Mouse (Mus musculus) myocyte (in vitro differentiated cells): ENCODE data around the gene Slc27a1. TPM values are rescaled to one million over a fixed set of nuclear protein-coding genes. Genes with fewer than 3 reads are reported as not detected.

Experiments
- H3K27me3 ChIP-seq: one replicate; pipeline ENCODE4 v1.6.1; 2011; ENCODE audit not compliant: control insufficient read depth, insufficient read depth, insufficient read length
- H3K36me3 ChIP-seq: one replicate; pipeline ENCODE4 v1.6.1; 2011; ENCODE audit not compliant: control insufficient read depth, insufficient read depth
- H3K4me2 ChIP-seq: one replicate; pipeline ENCODE4 v1.6.1; 2011; ENCODE audit warnings: low read depth, control low read depth
- H3K4me3 ChIP-seq: one replicate; pipeline ENCODE4 v1.5.1; 2011; ENCODE audit warnings: mild to moderate bottlenecking, control low read depth, moderate library complexity
- H3K79me2 ChIP-seq: one replicate; pipeline ENCODE4 v1.6.1; 2011; ENCODE audit not compliant: control insufficient read depth, insufficient read depth
- H3ac ChIP-seq: one replicate; pipeline ENCODE4 v1.6.1; 2011; ENCODE audit not compliant: control insufficient read depth, insufficient read length
- CEBPB ChIP-seq: IDR thresholded peaks from 2 replicates; pipeline ENCODE4 v1.6.1; 2011; ENCODE audit warnings: mild to moderate bottlenecking, moderate library complexity; ENCODE audit not compliant: poor library complexity, insufficient read depth, severe bottlenecking
- E2F4 ChIP-seq: IDR thresholded peaks from one replicate; pipeline ENCODE4 v1.6.1; 2011; ENCODE audit warnings: mild to moderate bottlenecking, control low read depth, moderate library complexity; ENCODE audit not compliant: insufficient read depth
- MAX ChIP-seq: IDR thresholded peaks from one replicate; pipeline ENCODE4 v1.6.1; 2011; ENCODE audit warnings: low read depth, mild to moderate bottlenecking, control low read depth
- MYOD1 ChIP-seq, 3 experiments: IDR thresholded peaks; one replicate each; pipeline ENCODE4 v1.6.1; 2011; ENCODE audit warnings: control low read depth in 2 of 3, low read depth in 2 of 3, mild to moderate bottlenecking in 2 of 3, moderate library complexity in 1 of 3; ENCODE audit not compliant: insufficient read length in 2 of 3, control insufficient read depth in 1 of 3
- MYOG ChIP-seq, 3 experiments: IDR thresholded peaks; one replicate each; pipeline ENCODE4 v1.6.1; 2011; ENCODE audit warnings: control low read depth in 2 of 3, low read depth in 2 of 3, mild to moderate bottlenecking in 2 of 3; ENCODE audit not compliant: insufficient read length in 2 of 3, control insufficient read depth in 1 of 3, insufficient read depth in 1 of 3
- POLR2A ChIP-seq: IDR thresholded peaks from one replicate; pipeline ENCODE4 v1.6.1; 2011; ENCODE audit warnings: low read depth, mild to moderate bottlenecking, control low read depth, moderate library complexity; ENCODE audit not compliant: insufficient read length
- POLR2AphosphoS2 ChIP-seq: IDR thresholded peaks from one replicate; pipeline ENCODE4 v1.6.1; 2011; ENCODE audit warnings: low read depth, control low read depth; ENCODE audit not compliant: insufficient read length
- REST ChIP-seq: IDR thresholded peaks from one replicate; pipeline ENCODE4 v1.6.1; 2011; ENCODE audit warnings: mild to moderate bottlenecking, control low read depth, moderate library complexity; ENCODE audit not compliant: insufficient read depth, insufficient read length
- SRF ChIP-seq: IDR thresholded peaks from one replicate; pipeline ENCODE4 v1.6.1; 2011; ENCODE audit warnings: low read depth; ENCODE audit not compliant: control insufficient read depth, insufficient read length
- TCF12 ChIP-seq: IDR thresholded peaks from one replicate; pipeline ENCODE4 v1.6.1; 2011; ENCODE audit warnings: mild to moderate bottlenecking, control low read depth; ENCODE audit not compliant: poor library complexity, insufficient read depth, severe bottlenecking
- TCF3 ChIP-seq: IDR thresholded peaks from one replicate; pipeline ENCODE4 v1.6.1; 2011; ENCODE audit warnings: low read depth, control low read depth; ENCODE audit not compliant: insufficient read length
- USF1 ChIP-seq: IDR thresholded peaks from one replicate; pipeline ENCODE4 v1.6.1; 2011; ENCODE audit warnings: low read depth, mild to moderate bottlenecking, control low read depth, moderate library complexity
- polyA plus RNA-seq: library from polyadenylated mRNA; unstranded; fragments of >200 nt; fragmentation: generic; extraction: Trizol; gene quantifications from one replicate; pipeline ENCODE4 v1.2.1, GENCODE M21; 2012; ENCODE audit warnings: missing spikeins

Gene Slc27a1
- polyA plus RNA-seq, 1 experiment = 33.9 TPM

DNA sequence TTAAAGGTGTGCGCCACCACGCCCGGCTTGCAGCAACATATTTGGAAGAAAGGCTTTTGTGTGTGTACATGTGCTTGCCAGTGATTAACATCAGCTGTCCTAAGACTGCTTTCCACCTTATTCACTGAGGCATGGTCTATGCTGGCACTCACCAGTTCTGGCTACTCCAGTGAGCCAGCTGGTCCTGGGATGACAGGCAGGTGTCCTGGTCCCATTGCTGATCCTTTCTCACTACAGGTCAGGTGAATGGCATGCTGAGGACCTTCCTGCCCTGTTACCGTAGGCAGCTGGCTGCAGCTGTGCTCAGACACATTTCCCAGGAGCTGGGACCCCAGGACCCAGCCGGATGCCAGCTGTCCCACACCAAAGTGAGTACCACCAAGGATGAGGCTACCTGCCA lies 30.2 kb downstream of the Slc27a1 start:
- Histone ChIP-seq H3K79me2 (no peaks in the 10 kb centered on the region), H3K4me2 (no peak overlapping the region), H3K27me3 (no peaks in the 10 kb centered on the region), H3K36me3 (no peaks in the 10 kb centered on the region), H3ac (no peak overlapping the region), H3K4me3 (no peak overlapping the region)
- no peak for TF ChIP-seq USF1
- TF ChIP-seq CEBPB = no peak
- no peak for TF ChIP-seq MYOD1 (IDR thresholded peaks at IDR 0.05; ENCODE audit: control insufficient read depth in 1 of 3, insufficient read length in 2 of 3, low read depth in 2 of 3)
- no peak for TF ChIP-seq MAX
- TF ChIP-seq REST = no peak
- no peak for TF ChIP-seq POLR2AphosphoS2
- no peak for TF ChIP-seq MYOG (IDR thresholded peaks at IDR 0.05; ENCODE audit: control insufficient read depth in 1 of 3, insufficient read depth in 1 of 3, insufficient read length in 2 of 3, low read depth in 2 of 3)
- no peak for TF ChIP-seq TCF12
- TF ChIP-seq E2F4 = no peak
- no peak for TF ChIP-seq TCF3
- TF ChIP-seq POLR2A = no peak
- TF ChIP-seq SRF = no peak

DNA sequence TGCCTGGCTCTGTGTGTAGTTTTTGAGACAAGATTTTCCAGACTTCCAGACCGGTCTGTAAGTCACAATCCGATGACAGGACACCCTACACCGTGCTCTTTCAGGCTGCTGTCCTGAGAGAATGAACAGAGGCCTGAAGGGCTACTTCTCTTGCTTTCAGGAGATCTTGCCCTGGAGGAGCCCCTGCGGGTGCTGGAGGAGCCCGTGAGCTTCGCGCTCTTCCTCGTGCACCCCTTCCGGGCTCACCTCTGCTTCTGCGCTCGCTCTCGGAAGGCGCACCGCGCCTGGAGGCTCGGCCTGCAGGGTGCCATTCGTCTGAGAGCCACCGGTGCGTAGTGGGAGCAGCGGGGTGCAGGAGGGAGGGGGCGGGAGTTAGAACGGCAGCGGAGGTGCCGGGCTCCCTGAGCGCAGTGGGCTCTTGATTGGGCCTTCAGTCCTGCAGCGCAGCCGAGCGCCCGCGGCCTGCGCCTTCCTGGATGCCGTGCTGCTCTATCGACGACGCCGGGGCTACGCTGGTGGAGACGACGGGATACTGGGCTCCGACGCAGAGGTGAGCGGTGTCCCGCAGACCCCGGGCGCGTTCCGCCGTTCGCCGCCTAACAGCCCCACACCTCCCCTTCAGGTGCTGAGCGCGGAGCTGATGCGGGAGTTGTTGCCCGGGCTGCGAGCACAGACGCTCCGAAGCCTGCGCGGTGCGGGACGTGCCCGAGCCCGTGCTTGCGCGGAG lies 33.4 kb downstream of the Slc27a1 start:
- no peak overlapping the region for H3K4me3 ChIP-seq
- H3K36me3 ChIP-seq = no peaks in the 10 kb centered on the region
- no peaks in the 10 kb centered on the region for H3K27me3 ChIP-seq
- TF ChIP-seq REST (no peak), MYOG (IDR thresholded peaks at IDR 0.05; ENCODE audit: control insufficient read depth in 1 of 3, insufficient read depth in 1 of 3, insufficient read length in 2 of 3, low read depth in 2 of 3) (no peak), E2F4 (no peak), MYOD1 (IDR thresholded peaks at IDR 0.05; ENCODE audit: control insufficient read depth in 1 of 3, insufficient read length in 2 of 3, low read depth in 2 of 3) (no peak), CEBPB (no peak), TCF3 (no peak), POLR2A (no peak), TCF12 (no peak), MAX (no peak), USF1 (no peak)
- H3K79me2 ChIP-seq = no peaks in the 10 kb centered on the region
- H3ac ChIP-seq = no peak overlapping the region
- H3K4me2 ChIP-seq = no peak overlapping the region

DNA sequence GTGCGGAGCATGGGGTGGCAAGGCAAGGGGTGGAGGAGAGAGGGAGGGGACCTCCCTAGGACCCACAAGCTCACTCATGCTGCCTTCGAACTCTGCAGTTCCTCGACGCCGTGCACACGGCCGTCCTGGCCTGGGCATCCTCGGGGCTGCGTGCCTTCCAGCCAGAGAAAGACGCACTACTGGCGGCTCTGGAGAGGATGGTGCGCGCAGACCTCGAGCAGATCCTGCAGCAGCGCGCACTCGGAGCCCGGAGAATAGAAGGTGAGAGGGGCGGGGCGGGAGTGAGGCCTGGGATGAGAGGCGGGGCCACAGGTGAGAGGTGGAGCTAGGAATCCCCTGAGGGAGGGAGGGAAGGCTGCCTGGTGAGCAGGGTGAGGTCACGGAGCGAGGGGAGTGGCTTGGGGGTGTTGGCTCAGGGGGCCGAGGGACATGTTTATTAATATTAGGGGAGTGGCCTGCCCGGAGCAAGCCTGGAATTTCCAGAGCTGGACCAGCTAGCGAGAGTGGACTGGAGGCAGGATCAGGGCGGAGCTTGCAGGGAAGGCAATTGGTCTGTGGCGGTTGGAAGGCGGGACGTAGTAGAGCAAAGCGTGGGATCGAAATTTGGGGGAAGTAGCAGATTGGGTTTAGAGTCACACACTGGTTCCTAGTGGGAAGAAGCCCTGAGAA lies 34.1 kb downstream of the Slc27a1 start:
- no peaks in the 10 kb centered on the region for H3K36me3 ChIP-seq
- H3K4me3 ChIP-seq = no peak overlapping the region
- no peak overlapping the region for H3ac ChIP-seq
- H3K27me3 ChIP-seq = no peaks in the 10 kb centered on the region
- no peak for TF ChIP-seq SRF
- TF ChIP-seq CEBPB = no peak
- no peak for TF ChIP-seq POLR2AphosphoS2
- TF ChIP-seq MYOG (IDR thresholded peaks at IDR 0.05; ENCODE audit: control insufficient read depth in 1 of 3, insufficient read depth in 1 of 3, insufficient read length in 2 of 3, low read depth in 2 of 3) = no peak
- no peak for TF ChIP-seq MYOD1 (IDR thresholded peaks at IDR 0.05; ENCODE audit: control insufficient read depth in 1 of 3, insufficient read length in 2 of 3, low read depth in 2 of 3)
- TF ChIP-seq MAX = no peak
- no peak for TF ChIP-seq TCF3
- no peak for TF ChIP-seq POLR2A
- no peak for TF ChIP-seq USF1
- no peak for TF ChIP-seq E2F4
- TF ChIP-seq TCF12 = no peak
- no peak for TF ChIP-seq REST
- H3K4me2 ChIP-seq = no peak overlapping the region
- H3K79me2 ChIP-seq = no peaks in the 10 kb centered on the region

DNA sequence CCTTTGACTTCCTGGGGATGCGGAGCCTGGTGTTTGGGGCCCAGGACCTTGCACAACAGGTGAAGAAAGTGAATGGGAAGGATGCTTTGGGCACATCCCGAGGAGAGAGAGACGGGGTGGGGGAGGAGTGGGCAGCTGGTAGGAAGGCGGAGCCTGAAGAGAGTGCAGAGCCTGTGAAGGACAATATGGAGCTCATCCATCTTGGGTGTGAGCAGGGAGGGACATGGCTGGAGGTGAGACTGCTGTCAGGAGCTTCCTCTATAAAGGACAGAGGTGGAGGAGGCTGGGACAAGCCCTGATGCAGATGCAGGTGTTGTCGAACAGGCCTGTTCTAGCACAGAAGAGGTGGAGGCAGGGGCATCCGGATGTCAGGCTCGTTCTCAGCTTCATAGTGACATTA lies 35.3 kb downstream of the Slc27a1 start:
- TF ChIP-seq MYOG (IDR thresholded peaks at IDR 0.05; ENCODE audit: control insufficient read depth in 1 of 3, insufficient read depth in 1 of 3, insufficient read length in 2 of 3, low read depth in 2 of 3) (no peak), REST (no peak), POLR2A (no peak), E2F4 (no peak), TCF3 (no peak), MYOD1 (IDR thresholded peaks at IDR 0.05; ENCODE audit: control insufficient read depth in 1 of 3, insufficient read length in 2 of 3, low read depth in 2 of 3) (no peak), USF1 (no peak), TCF12 (no peak), SRF (no peak), POLR2AphosphoS2 (no peak), CEBPB (no peak), MAX (no peak)
- Histone ChIP-seq H3K36me3 (no peaks in the 10 kb centered on the region), H3K79me2 (no peaks in the 10 kb centered on the region), H3K4me3 (no peak overlapping the region), H3K4me2 (no peak overlapping the region), H3ac (no peak overlapping the region), H3K27me3 (no peaks in the 10 kb centered on the region)
